9 mouse cellular contexts compared by ENCODE assay signal in the genomic region with DNA sequence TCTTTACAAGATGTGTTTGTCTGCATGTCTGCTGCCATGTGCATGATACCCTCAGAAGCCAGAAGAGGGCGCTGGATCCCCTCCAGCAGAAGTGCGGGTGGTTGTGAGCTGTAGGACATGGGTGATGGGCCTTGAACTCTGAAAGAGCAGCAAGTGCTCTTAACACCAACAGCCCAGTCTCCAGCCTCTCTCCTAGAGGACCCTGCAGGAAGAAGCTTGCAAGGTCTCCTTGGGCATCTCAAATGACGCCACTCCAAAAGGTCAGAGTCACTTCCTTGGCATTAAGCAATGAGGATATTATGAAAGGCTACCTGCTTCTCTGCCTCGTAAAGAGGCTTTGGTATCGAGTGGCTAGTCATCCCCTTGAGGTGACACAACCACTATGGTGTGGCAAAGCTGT. TPM values are rescaled to one million over a fixed set of nuclear protein-coding genes. Genes with fewer than 3 reads are reported as not detected.
A peak's percentile ranks its signal among the peaks of the same experiment; 100 is the strongest.
DNase-seq lines count a peak whose midpoint lies in the region; ATAC-seq lines count a peak whose summit lies in the region.
"Had no signal": no experiment of that assay in that cellular context is flagged by ENCODE, and none has a peak within 500 bp of the region (broad histone marks: within the 10 kb centered on the region; RNA-seq: fewer than 3 reads in every experiment).

No protein-coding gene starts in this region.

- no peak overlapping the region for H3K4me3 ChIP-seq in heart, embryonic 10.5 days
- H3K4me3 ChIP-seq: limb, embryonic 13.5 days had no signal

- no peaks in the 10 kb centered on the region for H3K27me3 ChIP-seq in heart, embryonic 10.5 days (ENCODE audit: insufficient read depth, poor library complexity, severe bottlenecking)
- H3K27me3 ChIP-seq: limb, embryonic 13.5 days had no signal

- no peak overlapping the region for H3K27ac ChIP-seq in heart, embryonic 10.5 days
- H3K27ac ChIP-seq: limb, embryonic 13.5 days had no signal

- WGBS in heart, embryonic 10.5 days, result 59% methylated on average over 5 of the region's 5 CpGs

- H3K36me3 ChIP-seq in heart, embryonic 10.5 days, result peaks cover 29% of the 10 kb centered on the region

- peak; percentile 67 for DNase-seq in heart, postnatal 4 days
- DNase-seq in heart, embryonic 10.5 days (ENCODE audit: low spot score), result no peak
- DNase-seq in 416B (ENCODE audit: low read depth) (peak; percentile 85), NIH3T3 (ENCODE audit: low read depth) (peak; percentile 78)
- peak; percentile 61 for DNase-seq in gastrocnemius, postnatal 10 days
- DNase-seq in ovary, postnatal 10 days (ENCODE audit: low spot score), result no peak

- no peaks in the 10 kb centered on the region for H3K9me3 ChIP-seq in heart, embryonic 10.5 days
- H3K9me3 ChIP-seq: limb, embryonic 13.5 days had no signal

- ATAC-seq in megakaryocyte progenitor cell, adult 5-6 weeks (replicated peaks; ENCODE audit: poor library complexity), result peak; percentile 83
- no peak for ATAC-seq in activated CD4-positive, CD25-positive, alpha-beta regulatory T cell, adult 4 months

- peaks cover 32% of the 10 kb centered on the region for H3K4me1 ChIP-seq in heart, embryonic 10.5 days

RNA-seq across cellular contexts. Expression of gene Cep295nl, which starts 23.6 kb away (rescaled TPM):
- 1 to 10 TPM; 1.9 to 2.5 TPM for total RNA-seq in heart, postnatal 4 days (2021)
- polyA plus RNA-seq in heart, embryonic 10.5 days (2016; fragmentation: Nextera tagmentation; extraction: Ambion mirVana), result 0.20 and 0.38 TPM in 2 replicates
- total RNA-seq in gastrocnemius, postnatal 10 days (2021), result 1 to 10 TPM; 1.2 to 2.7 TPM
- 0.22 TPM in 1 of 2 replicates, not detected in the other for total RNA-seq in megakaryocyte progenitor cell, adult 5-6 weeks (2015)
- total RNA-seq in megakaryocyte progenitor cell, adult 5-6 weeks (2017), result 0.54 TPM in 1 of 2 replicates, not detected in the other
- under 1 TPM; 0.24 to 0.45 TPM for polyA plus RNA-seq in activated CD4-positive, CD25-positive, alpha-beta regulatory T cell, adult 4 months (2017; shearing (Covaris generic))

RNA-seq across cellular contexts. Expression of gene Usp36, which starts 28.6 kb away (rescaled TPM):
- total RNA-seq in heart, postnatal 4 days (2021), result 10 to 100 TPM; 15.5 to 18.7 TPM
- 19.5 and 22.4 TPM in 2 replicates for polyA plus RNA-seq in heart, embryonic 10.5 days (2016; fragmentation: Nextera tagmentation; extraction: Ambion mirVana)
- 10 to 100 TPM in 1 of 2 experiments, 1 to 10 TPM in 1; 9.7 to 14.1 TPM for total RNA-seq in gastrocnemius, postnatal 10 days (2021)
- 19.1 and 23.7 TPM in 2 replicates for total RNA-seq in megakaryocyte progenitor cell, adult 5-6 weeks (2015)
- total RNA-seq in megakaryocyte progenitor cell, adult 5-6 weeks (2017), result 11.7 and 14.1 TPM in 2 replicates
- 10 to 100 TPM; 15.6 to 15.8 TPM for polyA plus RNA-seq in activated CD4-positive, CD25-positive, alpha-beta regulatory T cell, adult 4 months (2017; shearing (Covaris generic))

RNA-seq across cellular contexts. Expression of gene Timp2, which starts 36.9 kb away (rescaled TPM):
- total RNA-seq in heart, postnatal 4 days (2021), result 100 to 1,000 TPM; 206 to 223 TPM
- 37.4 and 39.2 TPM in 2 replicates for polyA plus RNA-seq in heart, embryonic 10.5 days (2016; fragmentation: Nextera tagmentation; extraction: Ambion mirVana)
- 100 to 1,000 TPM; 151 to 185 TPM for total RNA-seq in gastrocnemius, postnatal 10 days (2021)
- total RNA-seq in megakaryocyte progenitor cell, adult 5-6 weeks (2015), result 7.4 and 9.5 TPM in 2 replicates
- total RNA-seq in megakaryocyte progenitor cell, adult 5-6 weeks (2017), result 9.7 and 10.1 TPM in 2 replicates
- polyA plus RNA-seq in activated CD4-positive, CD25-positive, alpha-beta regulatory T cell, adult 4 months (2017; shearing (Covaris generic)), result 10 to 100 TPM; 10.2 to 11.2 TPM

Comparison
In these comparisons a context has a peak if more than half of its experiments do, and no peak if none do; other contexts are left out.
1. DNase-seq: peak in heart, postnatal 4 days (single experiment), 416B (single experiment), NIH3T3 (single experiment) and gastrocnemius, postnatal 10 days (single experiment); none in heart, embryonic 10.5 days (single experiment) and ovary, postnatal 10 days (single experiment).
2. RNA of gene Timp2, which starts 36.9 kb away (total RNA-seq): 206 to 223 TPM in heart, postnatal 4 days and 151 to 185 TPM in gastrocnemius, postnatal 10 days; 7.4 to 10.1 TPM in megakaryocyte progenitor cell, adult 5-6 weeks; every median in the first group is over 10 times any median in the second.